Mouse (Mus musculus): ENCODE measurements around the gene Gm11060.

Gm11060 gene

GRCm38 (mm10) chr2:105091718-105092117 is at the start of gene Gm11060:
Gm11060 (plus strand) TSS chr2:105092018.
- CTCF ChIA-PET, result no interaction called here

- CTCF ChIA-PET, result no interaction called here
These were observed 48.7 kb upstream of the Gm11060 start for GRCm38 (mm10) chr2:105043152-105043551.

GRCm38 (mm10) chr2:105048301-105048700 is 43.5 kb upstream of the Gm11060 start:
- CTCF ChIA-PET, result no interaction called here

GRCm38 (mm10) chr2:105055529-105055928 is 36.3 kb upstream of the Gm11060 start:
- CTCF ChIA-PET, result no interaction called here

- CTCF ChIA-PET, result no interaction called here
These were observed 33.2 kb upstream of the Gm11060 start for GRCm38 (mm10) chr2:105058577-105059116.

GRCm38 (mm10) chr2:105062741-105063372 is 29.0 kb upstream of the Gm11060 start:
- CTCF ChIA-PET, result no interaction called here

- CTCF ChIA-PET, result no interaction called here
These were observed 19.3 kb upstream of the Gm11060 start for GRCm38 (mm10) chr2:105072496-105072895.

- CTCF ChIA-PET, result no interaction called here
These were observed 17.6 kb upstream of the Gm11060 start for GRCm38 (mm10) chr2:105074196-105074595.

- CTCF ChIA-PET, result no interaction called here
These were observed 16.0 kb upstream of the Gm11060 start for GRCm38 (mm10) chr2:105075809-105076208.

GRCm38 (mm10) chr2:105077151-105077550 is 14.7 kb upstream of the Gm11060 start:
- CTCF ChIA-PET, result no interaction called here

GRCm38 (mm10) chr2:105082256-105082790 is 9.5 kb upstream of the Gm11060 start:
- CTCF ChIA-PET, result no interaction called here

GRCm38 (mm10) chr2:105084035-105084434 is 7.8 kb upstream of the Gm11060 start:
- CTCF ChIA-PET, result no interaction called here

GRCm38 (mm10) chr2:105086081-105086480 is 5.7 kb upstream of the Gm11060 start:
- CTCF ChIA-PET, result interaction anchor here (0.6 kb wide), 1 partner anchor 361 kb away, joined by 4 read pairs; no protein-coding TSS in a partner anchor

- CTCF ChIA-PET, result no interaction called here
These were observed 3.8 kb upstream of the Gm11060 start for GRCm38 (mm10) chr2:105088005-105088404.

GRCm38 (mm10) chr2:105089083-105089482 is 2.7 kb upstream of the Gm11060 start:
- CTCF ChIA-PET, result no interaction called here

- CTCF ChIA-PET, result no interaction called here
These were observed 2.0 kb upstream of the Gm11060 start for GRCm38 (mm10) chr2:105089581-105090508.

GRCm38 (mm10) chr2:105090991-105091390 is 827 bp upstream of the Gm11060 start:
- CTCF ChIA-PET, result no interaction called here

GRCm38 (mm10) chr2:105097294-105097953 is 5.6 kb downstream of the Gm11060 start:
- CTCF ChIA-PET, result no interaction called here

GRCm38 (mm10) chr2:105099410-105099809 is 7.6 kb downstream of the Gm11060 start:
- CTCF ChIA-PET, result no interaction called here

GRCm38 (mm10) chr2:105100541-105100940 is 8.7 kb downstream of the Gm11060 start:
- CTCF ChIA-PET, result no interaction called here

GRCm38 (mm10) chr2:105108703-105109158 is 16.9 kb downstream of the Gm11060 start:
- CTCF ChIA-PET, result no interaction called here

- CTCF ChIA-PET, result interaction anchor here (0.6 kb wide), 2 partner anchors 224 to 633 kb away, joined by 3 read pairs; no protein-coding TSS in a partner anchor
These were observed 22.3 kb downstream of the Gm11060 start for GRCm38 (mm10) chr2:105114074-105114473.
